Mouse (Mus musculus) forebrain, postnatal 0 days (tissue): ENCODE results near the gene Bnc2. TPM values are rescaled to one million over a fixed set of nuclear protein-coding genes. Genes with fewer than 3 reads are reported as not detected.

Source experiments
- ATAC-seq: fragments of 200-750 bp; cut with Nextera tagmentation; 2 replicates; pipeline ENCODE4 v1.8.0; 2017; ENCODE audit warnings: mild to moderate bottlenecking, moderate library complexity
- DNase-seq: peaks from one replicate; pipeline ENCODE4 v3.0.0-alpha.2; 2015
- H3K27ac ChIP-seq: fragments of 300-500 bp; sonication (generic); 2 replicates; pipeline ENCODE4 v1.5.1; 2014; ENCODE audit warnings: low read depth, mild to moderate bottlenecking, antibody characterized with exemption, low read length, moderate library complexity, mixed read lengths
- H3K27me3 ChIP-seq: fragments of 300-500 bp; sonication (generic); 2 replicates; pipeline ENCODE4 v1.6.1; 2014; ENCODE audit warnings: mild to moderate bottlenecking, low read length, mixed read lengths; ENCODE audit not compliant: insufficient read depth
- H3K36me3 ChIP-seq: fragments of 300-500 bp; sonication (generic); 2 replicates; pipeline ENCODE4 v1.6.1; 2014; ENCODE audit warnings: mild to moderate bottlenecking, moderate library complexity; ENCODE audit not compliant: insufficient read depth
- H3K4me1 ChIP-seq: fragments of 300-500 bp; sonication (generic); 2 replicates; pipeline ENCODE4 v1.6.1; 2014; ENCODE audit warnings: antibody characterized with exemption; ENCODE audit not compliant: insufficient read depth
- H3K4me2 ChIP-seq: fragments of 300-500 bp; sonication (generic); 2 replicates; pipeline ENCODE4 v1.6.1; 2014; ENCODE audit warnings: low read depth, mild to moderate bottlenecking, moderate library complexity
- H3K4me3 ChIP-seq: fragments of 300-500 bp; sonication (generic); 2 replicates; pipeline ENCODE4 v1.5.1; 2014; ENCODE audit warnings: low read depth, low read length, mixed read lengths
- H3K9ac ChIP-seq: fragments of 300-500 bp; sonication (generic); 2 replicates; pipeline ENCODE4 v1.6.1; 2014; ENCODE audit warnings: mild to moderate bottlenecking
- H3K9me3 ChIP-seq: fragments of 300-500 bp; sonication (generic); 2 replicates; pipeline ENCODE4 v1.6.1; 2016; ENCODE audit warnings: low read length
- CTCF ChIP-seq: sonication (generic); IDR thresholded peaks from 2 replicates; pipeline ENCODE4 v1.5.1; 2016; ENCODE audit warnings: antibody characterized with exemption, control low read depth, low read depth
- WGBS: fragments of 180-500 bp; shearing (Covaris S2); extraction: QIAGEN DNeasy Blood & Tissue Kit; methylation state at CpG from one replicate; pipeline ENCODE4 v1.1.7; 2014; 5-methylcytosine and 5-hydroxymethylcytosine counted together
- polyA plus RNA-seq: library from polyadenylated mRNA; unstranded; fragments of >200 nt; fragmentation: Nextera tagmentation; extraction: Ambion mirVana; gene quantifications from 2 replicates; pipeline ENCODE4 v1.2.1, GENCODE M21; 2015
- total RNA-seq: library from RNA; depleted of rRNA; stranded (reverse); fragments of >200 nt; gene quantifications from 2 replicates; pipeline ENCODE4 v1.2.3, GENCODE M21; 2014

Bnc2 gene
- total and polyA plus RNA-seq, 2 experiments from 2014 or later, result 2.0 to 11.6 TPM

GRCm38 (mm10) chr4:84662228-84663065 is 12.6 kb downstream of the Bnc2 start:
- no peak for DNase-seq
- H3K27me3 ChIP-seq, result no peaks in the 10 kb centered on the region
- no peak overlapping the region for H3K9ac ChIP-seq
- no peak overlapping the region for H3K4me2 ChIP-seq
- no peak for ATAC-seq
- 89% methylated on average over 5 of the region's 5 CpGs for WGBS
- no peak for TF ChIP-seq CTCF
- no peaks in the 10 kb centered on the region for H3K9me3 ChIP-seq
- H3K4me3 ChIP-seq, result no peak overlapping the region
- H3K4me1 ChIP-seq, result no peaks in the 10 kb centered on the region
- H3K36me3 ChIP-seq, result no peaks in the 10 kb centered on the region
- no peak overlapping the region for H3K27ac ChIP-seq

- Histone ChIP-seq H3K4me1 (no peaks in the 10 kb centered on the region), H3K36me3 (no peaks in the 10 kb centered on the region), H3K9ac (no peak overlapping the region), H3K4me3 (no peak overlapping the region), H3K27ac (no peak overlapping the region), H3K9me3 (no peaks in the 10 kb centered on the region), H3K4me2 (no peak overlapping the region), H3K27me3 (no peaks in the 10 kb centered on the region)
- ATAC-seq (no peak), DNase-seq (no peak)
- 80% methylated on average over 3 of the region's 3 CpGs for WGBS
- TF ChIP-seq CTCF, result no peak
These were observed 13.7 kb downstream of the Bnc2 start for GRCm38 (mm10) chr4:84661341-84661740.

DNA sequence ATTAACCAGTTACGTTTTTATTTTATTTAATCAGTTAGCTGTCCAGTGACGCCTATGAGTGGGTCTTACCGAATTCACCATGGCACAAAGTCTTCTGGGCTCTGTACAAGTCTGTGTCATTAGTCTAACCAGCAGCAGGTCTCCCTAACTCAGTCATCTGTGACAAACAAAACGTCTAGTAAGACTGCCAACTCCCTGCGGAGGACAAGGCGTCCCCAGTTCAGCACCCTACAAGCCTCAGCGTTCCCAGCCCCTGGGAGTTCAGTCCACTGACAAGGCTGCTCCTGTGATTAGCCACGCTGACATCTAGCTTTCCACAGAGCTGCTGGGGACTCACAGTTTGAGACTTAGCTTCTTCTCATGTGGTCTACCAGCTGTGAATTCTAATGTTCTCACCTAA is 23.3 kb downstream of the Bnc2 start:
- Histone ChIP-seq H3K4me3 (no peak overlapping the region), H3K27me3 (no peaks in the 10 kb centered on the region), H3K9ac (no peak overlapping the region), H3K27ac (no peak overlapping the region), H3K4me1 (no peaks in the 10 kb centered on the region), H3K9me3 (no peaks in the 10 kb centered on the region), H3K4me2 (no peak overlapping the region), H3K36me3 (no peaks in the 10 kb centered on the region)
- DNase-seq (no peak), ATAC-seq (no peak)
- no peak for TF ChIP-seq CTCF
- 52% methylated on average over 8 of the region's 8 CpGs for WGBS

DNA sequence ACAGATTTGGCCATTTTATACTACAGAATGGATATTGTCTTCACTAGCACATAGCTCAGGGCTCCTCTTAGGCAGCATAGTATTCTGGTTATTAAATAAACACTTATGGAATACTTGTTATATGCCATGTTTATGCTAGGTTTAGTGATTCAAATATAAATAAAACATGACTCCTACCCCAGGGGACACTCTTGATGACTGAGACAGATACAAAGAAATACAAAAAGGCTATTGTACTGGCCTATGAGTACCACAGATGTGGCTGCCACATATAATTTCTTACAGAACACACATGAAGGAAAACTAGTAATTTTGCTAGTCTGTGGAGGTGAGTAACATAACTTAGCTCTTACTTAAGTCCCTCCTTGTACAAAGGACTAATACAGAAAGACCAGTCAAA is 28.5 kb downstream of the Bnc2 start:
- H3K36me3 ChIP-seq, result no peaks in the 10 kb centered on the region
- no peak for TF ChIP-seq CTCF
- H3K4me1 ChIP-seq, result no peaks in the 10 kb centered on the region
- no peaks in the 10 kb centered on the region for H3K9me3 ChIP-seq
- H3K27me3 ChIP-seq, result no peaks in the 10 kb centered on the region
- no peak overlapping the region for H3K4me2 ChIP-seq
- DNase-seq (no peak), ATAC-seq (no peak)
- H3K27ac ChIP-seq, result no peak overlapping the region
- no peak overlapping the region for H3K4me3 ChIP-seq
- H3K9ac ChIP-seq, result no peak overlapping the region

- Histone ChIP-seq H3K4me2 (no peak overlapping the region), H3K4me1 (peaks cover 5% of the 10 kb centered on the region; the same call in 1 of the 2 replicates), H3K36me3 (no peaks in the 10 kb centered on the region), H3K27ac (no peak overlapping the region), H3K9me3 (no peaks in the 10 kb centered on the region), H3K4me3 (no peak overlapping the region), H3K9ac (no peak overlapping the region), H3K27me3 (peaks cover 9% of the 10 kb centered on the region; the same call in 1 of the 2 replicates)
- DNase-seq (no peak), ATAC-seq (no peak)
- TF ChIP-seq CTCF, result no peak
- 73% methylated on average over 6 of the region's 6 CpGs for WGBS
These were observed 35.9 kb downstream of the Bnc2 start for GRCm38 (mm10) chr4:84639166-84639565.

DNA sequence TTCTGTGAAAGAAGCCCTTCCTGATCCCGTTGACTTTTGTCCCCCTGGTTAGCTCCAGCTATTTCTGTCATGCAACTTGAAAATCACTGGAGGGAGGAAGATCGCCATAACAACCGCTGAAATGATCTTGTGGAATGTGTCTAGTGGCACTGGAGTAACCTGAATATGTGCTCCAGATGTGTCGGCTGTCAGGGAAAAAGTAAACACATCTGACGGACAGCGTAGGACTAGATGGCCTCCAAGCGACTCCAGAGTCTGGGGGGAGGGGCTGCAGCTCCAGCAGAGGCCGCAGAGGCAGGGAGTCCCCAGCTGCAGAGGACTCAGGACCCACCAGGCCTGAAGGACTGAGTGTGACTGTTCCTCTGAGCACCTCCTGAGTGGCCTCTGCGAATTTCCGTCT is 37.4 kb downstream of the Bnc2 start:
- DNase-seq (no peak), ATAC-seq (peak; percentile 12; the same call in 1 of the 2 replicates)
- 3% methylated on average over 10 of the region's 10 CpGs for WGBS
- H3K4me1 ChIP-seq, result peaks cover 5% of the 10 kb centered on the region; the same call in 1 of the 2 replicates
- H3K27ac ChIP-seq, result no peak overlapping the region
- no peak overlapping the region for H3K9ac ChIP-seq
- no peaks in the 10 kb centered on the region for H3K36me3 ChIP-seq
- H3K4me2 ChIP-seq, result no peak overlapping the region
- H3K4me3 ChIP-seq, result no peak overlapping the region
- no peak for TF ChIP-seq CTCF
- H3K27me3 ChIP-seq, result peaks cover 9% of the 10 kb centered on the region; the same call in 1 of the 2 replicates
- no peaks in the 10 kb centered on the region for H3K9me3 ChIP-seq

GRCm38 (mm10) chr4:84634751-84635150 is 40.3 kb downstream of the Bnc2 start:
- H3K4me1 ChIP-seq, result peaks cover 5% of the 10 kb centered on the region; the same call in 1 of the 2 replicates
- 47% methylated on average over 4 of the region's 4 CpGs for WGBS
- H3K4me3 ChIP-seq, result no peak overlapping the region
- no peak overlapping the region for H3K4me2 ChIP-seq
- no peak overlapping the region for H3K9ac ChIP-seq
- H3K27ac ChIP-seq, result no peak overlapping the region
- no peak for TF ChIP-seq CTCF
- DNase-seq, result no peak
- no peaks in the 10 kb centered on the region for H3K36me3 ChIP-seq
- H3K9me3 ChIP-seq, result no peaks in the 10 kb centered on the region
- H3K27me3 ChIP-seq, result peaks cover 9% of the 10 kb centered on the region; the same call in 1 of the 2 replicates
- no peak for ATAC-seq
